Comparison of ENCODE assay signal across 8 mouse cellular contexts in the genomic region with DNA sequence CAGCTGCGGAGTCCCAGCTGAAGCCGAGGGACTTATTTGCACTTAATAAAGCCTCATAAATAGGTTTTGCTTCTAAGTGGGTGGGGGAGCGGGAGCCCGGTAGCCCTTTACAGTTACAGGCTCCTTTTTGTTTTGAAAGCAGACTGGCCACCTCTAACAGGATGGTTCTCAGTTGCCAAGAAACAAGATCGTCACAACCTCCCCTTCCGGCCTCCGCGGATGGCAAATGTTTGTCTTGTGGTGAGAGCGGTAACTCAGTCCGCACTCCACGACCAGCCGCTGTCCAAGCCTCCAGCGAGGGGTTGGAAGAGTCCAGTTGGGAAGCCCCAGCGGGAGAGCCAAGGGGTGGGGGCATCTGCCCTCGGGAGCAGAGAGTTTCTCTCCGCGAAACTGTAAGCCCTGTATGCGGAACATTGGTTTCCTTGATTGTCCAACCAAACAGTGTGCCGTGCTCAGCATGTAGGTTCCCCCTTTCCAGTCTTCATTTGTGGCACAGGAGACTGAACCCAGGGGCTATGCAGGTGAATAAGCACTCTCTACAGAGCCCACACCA.
A peak's percentile ranks its signal among the peaks of the same experiment; 100 is the strongest.
DNase-seq lines count a peak whose midpoint lies in the region; ATAC-seq lines count a peak whose summit lies in the region.

No protein-coding gene starts in this region.

- no peaks in the 10 kb centered on the region for H3K4me1 ChIP-seq in kidney, embryonic 16.5 days (ENCODE audit: insufficient read depth, low read length)

- ATAC-seq in kidney, embryonic 16.5 days (ENCODE audit: low FRiP score, low TSS enrichment): peak; percentile 73
- peak; percentile 69 to 79 for ATAC-seq in hematopoietic stem cell, adult 5-6 weeks (replicated peaks in 1 of 2; ENCODE audit: insufficient read depth in 1 of 2, low FRiP score in 2 of 2, low TSS enrichment in 1 of 2, low read depth in 1 of 2, poor library complexity in 2 of 2, severe bottlenecking in 2 of 2)
- peak; percentile 47; the same call in 1 of the 2 replicates for ATAC-seq in megakaryocyte-erythroid progenitor cell, adult 5-6 weeks (replicated peaks; ENCODE audit: low FRiP score, low TSS enrichment, poor library complexity, severe bottlenecking)

- 8% methylated on average over 19 of the region's 19 CpGs for WGBS in kidney, embryonic 16.5 days

- no peaks in the 10 kb centered on the region for H3K36me3 ChIP-seq in kidney, embryonic 16.5 days (ENCODE audit: insufficient read depth, low read length)

- no peak overlapping the region for H3K27ac ChIP-seq in kidney, embryonic 16.5 days (ENCODE audit: low read length)

- 0 out of 2 replicates have a peak, but pooled peaks cover 3% of the 10 kb centered on the region for H3K9me3 ChIP-seq in kidney, embryonic 16.5 days (ENCODE audit: low read length)

- no peak for DNase-seq in kidney, adult 9 months
- DNase-seq in embryo, embryonic 10.5 days (ENCODE audit: low spot score): peak; percentile 75
- DNase-seq in left cerebral cortex, postnatal 36 days (ENCODE audit: low spot score in 2 of 2): peak; percentile 16 to 21
- DNase-seq in right cerebral cortex, postnatal 25 days: peak; percentile 20
- no peak for DNase-seq in gastrocnemius, postnatal 36 days

- intact Hi-C loops in left cerebral cortex, postnatal 36 days (cut with DNase I): no loop called here
- intact Hi-C loops in gastrocnemius, postnatal 36 days (cut with DNase I): no loop called here

- peak overlapping the region; percentile 46 for H3K9ac ChIP-seq in kidney, embryonic 16.5 days (replicated peaks; ENCODE audit: low read length)

- peak overlapping the region; percentile 58 for H3K4me2 ChIP-seq in kidney, embryonic 16.5 days (replicated peaks; ENCODE audit: low read depth, low read length)

- peak overlapping the region; percentile 40 for H3K4me3 ChIP-seq in kidney, embryonic 16.5 days (ENCODE audit: low read length)

- H3K27me3 ChIP-seq in kidney, embryonic 16.5 days (ENCODE audit: insufficient read depth, low read length): 0 out of 2 replicates have a peak, but pooled peaks cover 4% of the 10 kb centered on the region

Comparison
In these comparisons a context has a peak if more than half of its experiments do, and no peak if none do; other contexts are left out.
1. DNase-seq: peak in embryo, embryonic 10.5 days (single experiment), left cerebral cortex, postnatal 36 days (2 of 2) and right cerebral cortex, postnatal 25 days (single experiment); none in kidney, adult 9 months (single experiment) and gastrocnemius, postnatal 36 days (0 of 2).
2. Peak in every context shown above with its lines, with median percentiles within 50 percentile points of each other: ATAC-seq.